In the genomic region with DNA sequence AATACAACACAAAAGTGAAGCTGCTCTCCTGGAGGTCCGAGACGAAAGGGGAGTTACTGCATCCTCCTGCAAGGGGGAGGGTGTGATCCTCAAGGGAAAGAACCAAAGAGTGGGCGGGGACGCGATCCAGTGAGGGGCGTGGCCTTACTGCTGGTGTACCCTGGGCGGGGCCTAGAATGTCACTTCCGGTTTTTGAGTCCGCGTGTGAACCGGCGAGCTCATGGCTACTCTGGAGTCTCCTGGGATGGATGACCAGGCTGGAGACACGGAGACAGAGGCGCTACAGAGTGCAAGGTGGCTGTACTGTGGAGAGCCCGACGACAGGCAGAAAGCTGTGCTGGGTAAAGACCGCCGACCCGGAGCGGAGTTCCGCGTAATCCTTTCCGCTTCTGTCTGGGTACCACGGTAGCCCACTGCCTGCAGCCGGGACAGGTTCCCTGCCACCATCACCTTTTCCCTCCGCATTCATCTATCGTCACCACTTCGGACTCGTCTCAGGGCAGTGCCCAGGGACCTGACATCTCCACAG, we compare ENCODE assay signal across 8 mouse cellular contexts. TPM values are rescaled to one million over a fixed set of nuclear protein-coding genes. Genes with fewer than 3 reads are reported as not detected.
DNase-seq lines count a peak whose midpoint lies in the region; ATAC-seq and TF ChIP-seq lines count a peak whose summit lies in the region.

A gene (plus strand): TSS at position 132 of the 529 bp plus-strand sequence.

- TF ChIP-seq CTCF in heart, adult 2 months (IDR thresholded peaks at IDR 0.05): no peak

- ATAC-seq in embryonic facial prominence, embryonic 14.5 days (ENCODE audit: low read depth): peak; percentile 90
- ATAC-seq in limb, embryonic 13.5 days (ENCODE audit: low FRiP score, low read depth): peak; percentile 88
- ATAC-seq in midbrain, embryonic 16.5 days: peak; percentile 81

- intact Hi-C loops in heart, adult 2 months (cut with DNase I): loop anchor here (2.0 to 10.0 kb wide), 6 partner anchors 20 to 836 kb away; a partner anchor contains a TSS

- H3K79me2 ChIP-seq in heart, adult 2 months (replicated peaks; ENCODE audit: control insufficient read depth, insufficient read depth, low read length): 0 out of 2 replicates have a peak, but pooled peaks cover 2% of the 10 kb centered on the region

- 0 out of 2 replicates have a peak, but pooled peaks have one; percentile 50 for TF ChIP-seq EP300 in heart, adult 2 months (IDR thresholded peaks at IDR 0.05; ENCODE audit: insufficient read depth, low read depth, low read length)

- no peaks in the 10 kb centered on the region for H3K27me3 ChIP-seq in embryonic facial prominence, embryonic 14.5 days (replicated peaks; ENCODE audit: control insufficient read depth, insufficient read depth, low read length)
- no peaks in the 10 kb centered on the region for H3K27me3 ChIP-seq in heart, adult 2 months (ENCODE audit: control insufficient read depth, insufficient read depth, low read length)
- no peaks in the 10 kb centered on the region for H3K27me3 ChIP-seq in limb, embryonic 13.5 days
- no peaks in the 10 kb centered on the region for H3K27me3 ChIP-seq in midbrain, embryonic 16.5 days (ENCODE audit: control insufficient read depth, insufficient read depth, low read depth, low read length)

- H3K27ac ChIP-seq in embryonic facial prominence, embryonic 14.5 days (replicated peaks; ENCODE audit: low read depth, low read length): 0 out of 2 replicates have a peak within 1 kb of the TSS, but pooled peaks have one; percentile 19
- peak within 1 kb of the TSS; percentile 61 for H3K27ac ChIP-seq in heart, adult 2 months
- H3K27ac ChIP-seq in limb, embryonic 13.5 days: peak within 1 kb of the TSS; percentile 58; the same call in 1 of the 2 replicates
- 0 out of 2 replicates have a peak within 1 kb of the TSS, but pooled peaks have one; percentile 36 for H3K27ac ChIP-seq in midbrain, embryonic 16.5 days (ENCODE audit: low read length)

- peak; percentile 97 for DNase-seq in 3T3-L1 (ENCODE audit: low read depth, low spot score)
- DNase-seq in adrenal gland, postnatal 4 days (ENCODE audit: low spot score in 2 of 2): peak; percentile 78 to 85
- peak; percentile 96 for DNase-seq in embryonic facial prominence, embryonic 14.5 days (ENCODE audit: low spot score)
- peak; percentile 93 to 94 for DNase-seq in heart, adult 2 months
- DNase-seq in kidney, adult 8-10 months: peak; percentile 94 to 98
- peak; percentile 91 to 97 for DNase-seq in spleen, postnatal 10 days (ENCODE audit: low spot score in 2 of 2)

- peak; percentile 70; the same call in 1 of the 2 replicates for TF ChIP-seq POLR2A in heart, adult 2 months (IDR thresholded peaks at IDR 0.05; ENCODE audit: insufficient read depth, low read depth, low read length)

- peak within 1 kb of the TSS; percentile 88 for H3K4me2 ChIP-seq in embryonic facial prominence, embryonic 14.5 days (ENCODE audit: low read depth, low read length)
- H3K4me2 ChIP-seq in limb, embryonic 13.5 days (replicated peaks): peak within 1 kb of the TSS; percentile 88
- peak within 1 kb of the TSS; percentile 65 for H3K4me2 ChIP-seq in midbrain, embryonic 16.5 days (ENCODE audit: low read length)

- peak within 1 kb of the TSS; percentile 72 for H3K9ac ChIP-seq in embryonic facial prominence, embryonic 14.5 days (ENCODE audit: low read depth, low read length)
- peak within 1 kb of the TSS; percentile 63 for H3K9ac ChIP-seq in heart, adult 2 months (ENCODE audit: low read depth, low read length)
- peak within 1 kb of the TSS; percentile 71 for H3K9ac ChIP-seq in limb, embryonic 13.5 days
- peak within 1 kb of the TSS; percentile 71 for H3K9ac ChIP-seq in midbrain, embryonic 16.5 days (ENCODE audit: low read depth, low read length)

- no peaks in the 10 kb centered on the region for H3K36me3 ChIP-seq in embryonic facial prominence, embryonic 14.5 days (ENCODE audit: control insufficient read depth, insufficient read depth, low read length)
- H3K36me3 ChIP-seq in heart, adult 2 months (ENCODE audit: control insufficient read depth, insufficient read depth, low read length): no peaks in the 10 kb centered on the region
- H3K36me3 ChIP-seq in limb, embryonic 13.5 days: peaks cover 6% of the 10 kb centered on the region; the same call in 1 of the 2 replicates
- no peaks in the 10 kb centered on the region for H3K36me3 ChIP-seq in midbrain, embryonic 16.5 days (ENCODE audit: control insufficient read depth, insufficient read depth, low read length)

- peak within 1 kb of the TSS; percentile 52 for H3K4me3 ChIP-seq in embryonic facial prominence, embryonic 14.5 days (ENCODE audit: low read depth, low read length)
- peak within 1 kb of the TSS; percentile 77 for H3K4me3 ChIP-seq in heart, adult 2 months
- H3K4me3 ChIP-seq in limb, embryonic 13.5 days: peak within 1 kb of the TSS; percentile 76
- H3K4me3 ChIP-seq in midbrain, embryonic 16.5 days (ENCODE audit: low read depth, low read length): peak within 1 kb of the TSS; percentile 73

- no peaks in the 10 kb centered on the region for H3K9me3 ChIP-seq in embryonic facial prominence, embryonic 14.5 days (ENCODE audit: control insufficient read depth, low read length)
- H3K9me3 ChIP-seq in limb, embryonic 13.5 days: no peaks in the 10 kb centered on the region
- H3K9me3 ChIP-seq in midbrain, embryonic 16.5 days (replicated peaks; ENCODE audit: control insufficient read depth, low read length, poor library complexity, severe bottlenecking): no peaks in the 10 kb centered on the region

- WGBS in embryonic facial prominence, embryonic 14.5 days: 0% methylated on average over 27 of the region's 29 CpGs
- WGBS in heart, adult 2 months: under 1% methylated on average over 29 of the region's 29 CpGs
- WGBS in limb, embryonic 13.5 days: 0% methylated on average over 29 of the region's 29 CpGs
- 0% methylated on average over 29 of the region's 29 CpGs for WGBS in midbrain, embryonic 16.5 days

- peaks cover 6% of the 10 kb centered on the region; the same call in 1 of the 2 replicates for H3K4me1 ChIP-seq in embryonic facial prominence, embryonic 14.5 days (ENCODE audit: control insufficient read depth, insufficient read depth, low read length)
- H3K4me1 ChIP-seq in heart, adult 2 months (ENCODE audit: control insufficient read depth, insufficient read depth, low read length): peaks cover 4% of the 10 kb centered on the region
- H3K4me1 ChIP-seq in limb, embryonic 13.5 days: peaks cover 18% of the 10 kb centered on the region
- peaks cover 19% of the 10 kb centered on the region for H3K4me1 ChIP-seq in midbrain, embryonic 16.5 days (ENCODE audit: control insufficient read depth, insufficient read depth, low read length)

RNA-seq across cellular contexts. Expression of the gene that starts here (rescaled TPM):
- 10 to 100 TPM; 19.9 to 20.1 TPM for total RNA-seq in adrenal gland, postnatal 4 days (2021)
- polyA plus RNA-seq in embryonic facial prominence, embryonic 14.5 days (2014; fragmentation: Nextera tagmentation; extraction: Ambion mirVana): 33.4 and 33.7 TPM in 2 replicates
- 10 to 100 TPM; 19.4 to 20.0 TPM for total RNA-seq in heart, adult 2 months (2021)
- polyA plus RNA-seq in heart, adult 2 months (2012; rRNA removed): 12.6 and 18.2 TPM in 2 replicates
- 43.9 and 44.6 TPM in 2 replicates for polyA plus RNA-seq in limb, embryonic 13.5 days (2015; fragmentation: Nextera tagmentation; extraction: Ambion mirVana)
- polyA plus RNA-seq in midbrain, embryonic 16.5 days (2015; fragmentation: Nextera tagmentation; extraction: Ambion mirVana): 31.7 and 33.2 TPM in 2 replicates

Comparison
In these comparisons a context has a peak if more than half of its experiments do, and no peak if none do; other contexts are left out.
1. Peak in every context shown above with its lines: DNase-seq, ATAC-seq, H3K4me3 ChIP-seq and H3K27ac ChIP-seq.